Mouse (Mus musculus) thymus, postnatal 14 days (tissue): ENCODE results near the gene Gm15140.
"Not testable (repeated sequence)": the region's sequence is repeated elsewhere in the genome, so short reads cannot be mapped to it uniquely, and the experiment has no call there.

Experiments used
- DNase-seq: peaks from one replicate; pipeline ENCODE4 v3.0.0; 2021

Gm15140 gene

DNA sequence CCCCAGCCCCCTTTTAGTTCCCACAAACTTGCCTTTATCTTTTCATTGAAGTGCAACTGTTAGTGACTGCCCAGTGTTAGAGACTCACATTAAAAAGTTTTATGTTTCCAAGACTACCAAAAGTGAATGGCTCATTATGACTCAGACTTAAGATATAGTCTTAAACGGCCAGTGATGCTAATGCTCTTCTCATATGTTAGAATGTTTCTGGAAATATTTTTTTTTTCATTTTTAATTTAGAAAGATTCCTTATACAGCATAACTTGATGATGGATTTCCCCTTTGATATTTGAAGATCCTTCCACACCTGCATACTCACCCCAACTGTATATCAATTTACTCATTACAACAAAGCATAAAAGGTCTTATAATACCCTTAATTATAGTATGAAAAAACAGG is at the start of gene Gm15140:
TSS of gene Gm15140 (minus strand) at position 101 of the 400 bp plus-strand sequence.
- not testable (repeated sequence) for DNase-seq
